In genomic region chr5:32476501-32476900, GRCm38 (mm10) we compare ENCODE assay signal across 23 mouse cellular contexts. TPM values are rescaled to one million over a fixed set of nuclear protein-coding genes. Genes with fewer than 3 reads are reported as not detected.
DNase-seq lines count a peak whose midpoint lies in the region; ATAC-seq and TF ChIP-seq lines count a peak whose summit lies in the region.
"Had no signal": no experiment of that assay in that cellular context is flagged by ENCODE, and none has a peak within 500 bp of the region (broad histone marks: within the 10 kb centered on the region; RNA-seq: fewer than 3 reads in every experiment).

No protein-coding gene starts in this region.

- no peak for TF ChIP-seq POLR2A in liver, adult 2 months (IDR thresholded peaks at IDR 0.05; ENCODE audit: extremely low read depth, insufficient read depth, low read length)

- peak; percentile 52 for DNase-seq in heart, adult 11 months
- DNase-seq in heart, postnatal 10 days = no peak
- DNase-seq in liver, adult 2 months (ENCODE audit: extremely low read depth, low read depth, low spot score) = peak; percentile 59
- no peak for DNase-seq in liver, embryonic 11.5 days (ENCODE audit: low spot score)
- no peak for DNase-seq in right cerebral cortex, adult 2 months (ENCODE audit: low spot score in 2 of 2)
- DNase-seq: adrenal gland, adult 8-10 months; adrenal gland, postnatal 14 days; adrenal gland, postnatal 36 days; B cell, adult 2 months; cerebellum, adult 11-12 months; cerebellum, adult 2 months; cerebellum, adult 9-10 months; cerebellum, postnatal 10 days; cerebellum, postnatal 25 days; forebrain, postnatal 0 days had no signal

- peaks cover 14% of the 10 kb centered on the region for H3K4me1 ChIP-seq in liver, adult 2 months (ENCODE audit: control insufficient read depth, insufficient read depth, low read length)
- H3K4me1 ChIP-seq in liver, embryonic 11.5 days (replicated peaks; ENCODE audit: control insufficient read depth, insufficient read depth, low read length) = peaks cover 11% of the 10 kb centered on the region
- H3K4me1 ChIP-seq: embryonic facial prominence, embryonic 10.5 days; embryonic facial prominence, embryonic 12.5 days; forebrain, embryonic 13.5 days; forebrain, embryonic 15.5 days had no signal

- H3K4me2 ChIP-seq in liver, embryonic 11.5 days = no peak overlapping the region
- H3K4me2 ChIP-seq: embryonic facial prominence, embryonic 12.5 days; forebrain, embryonic 13.5 days; forebrain, embryonic 15.5 days had no signal

- peaks cover 25% of the 10 kb centered on the region for H3K36me3 ChIP-seq in liver, adult 2 months (ENCODE audit: control insufficient read depth, insufficient read depth, low read length)
- H3K36me3 ChIP-seq in liver, embryonic 11.5 days (ENCODE audit: control insufficient read depth, insufficient read depth, low read length) = peaks cover 11% of the 10 kb centered on the region

- no peaks in the 10 kb centered on the region for H3K9me3 ChIP-seq in liver, embryonic 11.5 days (ENCODE audit: control insufficient read depth, low read length)
- H3K9me3 ChIP-seq: embryonic facial prominence, embryonic 10.5 days; embryonic facial prominence, embryonic 12.5 days; forebrain, embryonic 13.5 days; forebrain, embryonic 15.5 days; G1E had no signal

- H3K27ac ChIP-seq in liver, adult 2 months (replicated peaks; ENCODE audit: insufficient read depth, low read depth, low read length) = no peak overlapping the region
- no peak overlapping the region for H3K27ac ChIP-seq in liver, embryonic 11.5 days (ENCODE audit: low read depth, low read length)
- H3K27ac ChIP-seq: embryonic facial prominence, embryonic 10.5 days; embryonic facial prominence, embryonic 12.5 days; forebrain, embryonic 13.5 days; forebrain, embryonic 15.5 days had no signal

- no peaks in the 10 kb centered on the region for H3K27me3 ChIP-seq in liver, adult 2 months (ENCODE audit: control insufficient read depth, insufficient read depth, low read length)
- H3K27me3 ChIP-seq in liver, embryonic 11.5 days (replicated peaks; ENCODE audit: control insufficient read depth, insufficient read depth, low read length) = no peaks in the 10 kb centered on the region
- H3K27me3 ChIP-seq: CH12.LX; embryonic facial prominence, embryonic 12.5 days; forebrain, embryonic 13.5 days; forebrain, embryonic 15.5 days; Patski had no signal

- peaks cover 19% of the 10 kb centered on the region for H3K79me2 ChIP-seq in liver, adult 2 months (ENCODE audit: control insufficient read depth, insufficient read depth, low read length)

- ATAC-seq in liver, embryonic 11.5 days (replicated peaks; ENCODE audit: low FRiP score) = no peak
- ATAC-seq: activated CD4-positive, CD25-positive, alpha-beta regulatory T cell, adult 4 months; forebrain, embryonic 13.5 days; forebrain, embryonic 15.5 days; forebrain, postnatal 0 days; Patski had no signal

- no peak overlapping the region for H3K9ac ChIP-seq in liver, adult 2 months (ENCODE audit: low read depth, low read length)
- H3K9ac ChIP-seq in liver, embryonic 11.5 days (ENCODE audit: low read depth, low read length) = no peak overlapping the region
- H3K9ac ChIP-seq: embryonic facial prominence, embryonic 12.5 days; forebrain, embryonic 13.5 days; forebrain, embryonic 15.5 days; forebrain, postnatal 0 days had no signal

- no peak overlapping the region for H3K4me3 ChIP-seq in liver, adult 2 months (ENCODE audit: insufficient read depth, low read depth, low read length)
- no peak overlapping the region for H3K4me3 ChIP-seq in liver, embryonic 11.5 days (ENCODE audit: low read depth, low read length)
- H3K4me3 ChIP-seq: embryonic facial prominence, embryonic 10.5 days; embryonic facial prominence, embryonic 12.5 days; forebrain, embryonic 13.5 days; forebrain, embryonic 15.5 days had no signal

- intact Hi-C loops in heart, postnatal 10 days (cut with DNase I) = no loop called here

- TF ChIP-seq CTCF in liver, adult 2 months (IDR thresholded peaks at IDR 0.05; ENCODE audit: low read depth, low read length) = no peak

RNA-seq across cellular contexts. Expression of gene Ppp1cb, which starts 17.9 kb away (rescaled TPM):
- 100 to 1,000 TPM; 446 to 490 TPM for total RNA-seq in heart, postnatal 10 days (2021)
- total RNA-seq in liver, adult 2 months (2014; rRNA removed) = 104 and 107 TPM in 2 replicates
- 11.9 and 12.1 TPM in 2 replicates for polyA plus RNA-seq in liver, adult 2 months (2012; rRNA removed)
- 143 and 161 TPM in 2 replicates for polyA plus RNA-seq in liver, embryonic 11.5 days (2014; fragmentation: Nextera tagmentation; extraction: Ambion mirVana)

Comparison
In these comparisons a context has a peak if more than half of its experiments do, and no peak if none do; other contexts are left out.
1. DNase-seq: peak in heart, adult 11 months (single experiment) and liver, adult 2 months (single experiment); none in heart, postnatal 10 days (0 of 2), liver, embryonic 11.5 days (single experiment) and right cerebral cortex, adult 2 months (0 of 2).